Mouse (Mus musculus) spleen, postnatal 4 days (tissue): Measurements from ENCODE around the gene Gm26566.
A peak's percentile ranks its signal among the peaks of the same experiment; 100 is the strongest.

Source experiments
- DNase-seq, 2 experiments: peaks; one replicate each; pipeline ENCODE4 v3.0.0; 2022; ENCODE audit warnings: low spot score in 2 of 2

Gene Gm26566

GRCm38 (mm10) chr4:88721791-88722721, at the start of gene Gm26566, which contains the start of gene Klhl9:
Gene Gm26566 (plus strand): TSS chr4:88721805.
Gene Klhl9 (minus strand): TSS chr4:88722465.
- peak; percentile 86 to 95 for DNase-seq

- DNase-seq = no peak
Measured at GRCm38 (mm10) chr4:88676824-88677223, 44.8 kb upstream of the Gm26566 start, which contains the start of gene Ifna16. Gene Ifna16 (minus strand): TSS chr4:88676924.

- DNase-seq = no peak
Measured at GRCm38 (mm10) chr4:88680362-88680761, 41.2 kb upstream of the Gm26566 start.

- DNase-seq = no peak
Measured at GRCm38 (mm10) chr4:88681353-88681752, 40.3 kb upstream of the Gm26566 start.

- DNase-seq = no peak
Measured at GRCm38 (mm10) chr4:88683812-88684211, 37.8 kb upstream of the Gm26566 start, which contains the start of gene Ifna2. Gene Ifna2 (minus strand): TSS chr4:88683912.

GRCm38 (mm10) chr4:88691259-88691658, 30.3 kb upstream of the Gm26566 start, which contains the start of gene Ifnab:
Gene Ifnab (minus strand): TSS chr4:88691359.
- no peak for DNase-seq

- no peak for DNase-seq
Measured at GRCm38 (mm10) chr4:88692537-88692936, 29.1 kb upstream of the Gm26566 start.

- DNase-seq = no peak
Measured at GRCm38 (mm10) chr4:88693392-88693791, 28.2 kb upstream of the Gm26566 start.

- peak; percentile 62 to 88 for DNase-seq
Measured at GRCm38 (mm10) chr4:88696237-88696884, 25.2 kb upstream of the Gm26566 start.

GRCm38 (mm10) chr4:88697108-88697507, 24.5 kb upstream of the Gm26566 start:
- DNase-seq = no peak

GRCm38 (mm10) chr4:88697753-88698152, 23.9 kb upstream of the Gm26566 start:
- DNase-seq = no peak

GRCm38 (mm10) chr4:88698781-88699180, 22.8 kb upstream of the Gm26566 start:
- DNase-seq = no peak

- no peak for DNase-seq
Measured at GRCm38 (mm10) chr4:88699301-88699700, 22.3 kb upstream of the Gm26566 start.

- DNase-seq = no peak
Measured at GRCm38 (mm10) chr4:88705924-88706323, 15.7 kb upstream of the Gm26566 start.

GRCm38 (mm10) chr4:88707128-88707826, 14.3 kb upstream of the Gm26566 start:
- no peak for DNase-seq

- no peak for DNase-seq
Measured at GRCm38 (mm10) chr4:88714281-88714680, 7.3 kb upstream of the Gm26566 start.

- DNase-seq = no peak
Measured at GRCm38 (mm10) chr4:88715059-88715458, 6.5 kb upstream of the Gm26566 start.

GRCm38 (mm10) chr4:88718715-88719114, 2.9 kb upstream of the Gm26566 start:
- DNase-seq = no peak

GRCm38 (mm10) chr4:88723497-88724090, 2.0 kb downstream of the Gm26566 start:
- DNase-seq = no peak

GRCm38 (mm10) chr4:88726727-88727126, 5.1 kb downstream of the Gm26566 start:
- no peak for DNase-seq

GRCm38 (mm10) chr4:88727324-88727723, 5.7 kb downstream of the Gm26566 start:
- no peak for DNase-seq
